Mouse (Mus musculus) Muller cell, postnatal 12 days (primary cell): ENCODE data around the gene Samd1.
A peak's percentile ranks its signal among the peaks of the same experiment; 100 is the strongest.

Source experiments
- DNase-seq: peaks from one replicate; pipeline ENCODE4 v3.0.0-alpha.2; 2015; ENCODE audit errors: inconsistent ontology term

Samd1 gene

GRCm38 (mm10) chr8:83997511-83998141, at the start of gene Samd1:
Gene Samd1, plus strand, starts transcription at chr8:83997672.
- DNase-seq, result peak; percentile 64

GRCm38 (mm10) chr8:83954749-83955105, 42.7 kb upstream of the Samd1 start:
- no peak for DNase-seq

GRCm38 (mm10) chr8:83955106-83955957, 42.1 kb upstream of the Samd1 start, which contains the start of the genes Gm10644 and Asf1b:
Gene Gm10644, minus strand, starts transcription at chr8:83955205.
Gene Asf1b, plus strand, starts transcription at chr8:83955507.
- peak; percentile 100 for DNase-seq

GRCm38 (mm10) chr8:83955958-83956218, 41.6 kb upstream of the Samd1 start:
- DNase-seq, result no peak

GRCm38 (mm10) chr8:83956789-83957188, 40.7 kb upstream of the Samd1 start:
- DNase-seq, result no peak

GRCm38 (mm10) chr8:83964015-83964765, 33.3 kb upstream of the Samd1 start:
- no peak for DNase-seq

- DNase-seq, result no peak
Measured at GRCm38 (mm10) chr8:83967701-83968100, 29.8 kb upstream of the Samd1 start.

GRCm38 (mm10) chr8:83971121-83971520, 26.4 kb upstream of the Samd1 start:
- DNase-seq, result no peak

GRCm38 (mm10) chr8:83971661-83972060, 25.8 kb upstream of the Samd1 start:
- DNase-seq, result no peak

- peak; percentile 99 for DNase-seq
Measured at GRCm38 (mm10) chr8:83972150-83973120, 25.0 kb upstream of the Samd1 start, which contains the start of gene Prkaca. Gene Prkaca, plus strand, starts transcription at chr8:83972993.

GRCm38 (mm10) chr8:83973161-83974031, 24.1 kb upstream of the Samd1 start:
- peak; percentile 36 for DNase-seq

- no peak for DNase-seq
Measured at GRCm38 (mm10) chr8:83974521-83974920, 23.0 kb upstream of the Samd1 start.

- DNase-seq, result no peak
Measured at GRCm38 (mm10) chr8:83976101-83976630, 21.3 kb upstream of the Samd1 start.

- DNase-seq, result no peak
Measured at GRCm38 (mm10) chr8:83976779-83977350, 20.6 kb upstream of the Samd1 start.

GRCm38 (mm10) chr8:83977646-83978045, 19.8 kb upstream of the Samd1 start:
- DNase-seq, result no peak

GRCm38 (mm10) chr8:83978200-83978599, 19.3 kb upstream of the Samd1 start:
- DNase-seq, result no peak

- no peak for DNase-seq
Measured at GRCm38 (mm10) chr8:83980250-83980649, 17.2 kb upstream of the Samd1 start.

GRCm38 (mm10) chr8:83980845-83981244, 16.6 kb upstream of the Samd1 start:
- no peak for DNase-seq

- DNase-seq, result no peak
Measured at GRCm38 (mm10) chr8:83981533-83981932, 15.9 kb upstream of the Samd1 start.

- no peak for DNase-seq
Measured at GRCm38 (mm10) chr8:83982449-83982848, 15.0 kb upstream of the Samd1 start.
